Mouse (Mus musculus): ENCODE data around the gene Myh10. TPM values are rescaled to one million over a fixed set of nuclear protein-coding genes. Genes with fewer than 3 reads are reported as not detected.

Myh10 gene
- polyA plus RNA-seq, 1 experiment, result 20.9 TPM

GRCm38 (mm10) chr11:68851644-68852485 lies 160.5 kb downstream of the Myh10 start:
- H3K79me2 ChIP-seq (ENCODE audit: control insufficient read depth, insufficient read depth), result peaks cover 55% of the 10 kb centered on the region
- H3K27me3 ChIP-seq (ENCODE audit: control insufficient read depth, insufficient read depth, insufficient read length), result no peaks in the 10 kb centered on the region
- H3K4me3 ChIP-seq, result peak overlapping the region; percentile 55
- H3K4me2 ChIP-seq (ENCODE audit: low read depth), result peak overlapping the region; percentile 73
- TF ChIP-seq TCF3 (IDR thresholded peaks at IDR 0.05; ENCODE audit: insufficient read length, low read depth), result no peak
- TF ChIP-seq TCF12 (IDR thresholded peaks at IDR 0.05; ENCODE audit: insufficient read depth, poor library complexity, severe bottlenecking), result no peak
- no peak for TF ChIP-seq CEBPB (IDR thresholded peaks at IDR 0.05; ENCODE audit: insufficient read depth, poor library complexity, severe bottlenecking)
- TF ChIP-seq POLR2AphosphoS2 (IDR thresholded peaks at IDR 0.05; ENCODE audit: insufficient read length, low read depth), result no peak
- no peak for TF ChIP-seq REST (IDR thresholded peaks at IDR 0.05; ENCODE audit: insufficient read depth, insufficient read length)
- no peak for TF ChIP-seq POLR2A (IDR thresholded peaks at IDR 0.05; ENCODE audit: insufficient read length, low read depth)
- TF ChIP-seq MYOG (IDR thresholded peaks at IDR 0.05; ENCODE audit: control insufficient read depth in 1 of 3, insufficient read depth in 1 of 3, insufficient read length in 2 of 3, low read depth in 2 of 3), result no peak
- no peak for TF ChIP-seq MAX (IDR thresholded peaks at IDR 0.05; ENCODE audit: low read depth)
- TF ChIP-seq E2F4 (IDR thresholded peaks at IDR 0.05; ENCODE audit: insufficient read depth), result no peak
- no peak for TF ChIP-seq USF1 (IDR thresholded peaks at IDR 0.05; ENCODE audit: low read depth)
- TF ChIP-seq MYOD1 (IDR thresholded peaks at IDR 0.05; ENCODE audit: control insufficient read depth in 1 of 3, insufficient read length in 2 of 3, low read depth in 2 of 3), result no peak
- H3K36me3 ChIP-seq (ENCODE audit: control insufficient read depth, insufficient read depth), result no peaks in the 10 kb centered on the region
- peak overlapping the region; percentile 35 for H3ac ChIP-seq (ENCODE audit: control insufficient read depth, insufficient read length)

GRCm38 (mm10) chr11:68852486-68852901 lies 161.1 kb downstream of the Myh10 start:
- TF ChIP-seq REST (IDR thresholded peaks at IDR 0.05; ENCODE audit: insufficient read depth, insufficient read length) (no peak), POLR2AphosphoS2 (IDR thresholded peaks at IDR 0.05; ENCODE audit: insufficient read length, low read depth) (peak; percentile 36), MYOG (IDR thresholded peaks at IDR 0.05; ENCODE audit: control insufficient read depth in 1 of 3, insufficient read depth in 1 of 3, insufficient read length in 2 of 3, low read depth in 2 of 3) (no peak)

GRCm38 (mm10) chr11:68852932-68853409 lies 161.6 kb downstream of the Myh10 start:
- peaks cover 44% of the 10 kb centered on the region for H3K79me2 ChIP-seq (ENCODE audit: control insufficient read depth, insufficient read depth)
- H3K36me3 ChIP-seq (ENCODE audit: control insufficient read depth, insufficient read depth), result no peaks in the 10 kb centered on the region
- TF ChIP-seq POLR2A (IDR thresholded peaks at IDR 0.05; ENCODE audit: insufficient read length, low read depth) (peak; percentile 93), MYOG (IDR thresholded peaks at IDR 0.05; ENCODE audit: control insufficient read depth in 1 of 3, insufficient read depth in 1 of 3, insufficient read length in 2 of 3, low read depth in 2 of 3) (no peak), USF1 (IDR thresholded peaks at IDR 0.05; ENCODE audit: low read depth) (peak; percentile 96), REST (IDR thresholded peaks at IDR 0.05; ENCODE audit: insufficient read depth, insufficient read length) (peak; percentile 34), POLR2AphosphoS2 (IDR thresholded peaks at IDR 0.05; ENCODE audit: insufficient read length, low read depth) (peak; percentile 87), MYOD1 (IDR thresholded peaks at IDR 0.05; ENCODE audit: control insufficient read depth in 1 of 3, insufficient read length in 2 of 3, low read depth in 2 of 3) (peak in 1 of 3 experiments; percentile 9)
- no peaks in the 10 kb centered on the region for H3K27me3 ChIP-seq (ENCODE audit: control insufficient read depth, insufficient read depth, insufficient read length)
- H3ac ChIP-seq (ENCODE audit: control insufficient read depth, insufficient read length), result peak overlapping the region; percentile 35
- peak overlapping the region; percentile 92 for H3K4me2 ChIP-seq (ENCODE audit: low read depth)
- H3K4me3 ChIP-seq, result peak overlapping the region; percentile 55

More at GRCm38 (mm10) chr11:68852486-68852901, 161.1 kb downstream of the Myh10 start:
- H3K27me3 ChIP-seq (ENCODE audit: control insufficient read depth, insufficient read depth, insufficient read length), result no peaks in the 10 kb centered on the region
- H3ac ChIP-seq (ENCODE audit: control insufficient read depth, insufficient read length), result peak overlapping the region; percentile 35
- peaks cover 49% of the 10 kb centered on the region for H3K79me2 ChIP-seq (ENCODE audit: control insufficient read depth, insufficient read depth)
- no peaks in the 10 kb centered on the region for H3K36me3 ChIP-seq (ENCODE audit: control insufficient read depth, insufficient read depth)
- H3K4me2 ChIP-seq (ENCODE audit: low read depth), result peak overlapping the region; percentile 73
- H3K4me3 ChIP-seq, result peak overlapping the region; percentile 55

- Histone ChIP-seq H3K36me3 (ENCODE audit: control insufficient read depth, insufficient read depth) (no peaks in the 10 kb centered on the region), H3K27me3 (ENCODE audit: control insufficient read depth, insufficient read depth, insufficient read length) (no peaks in the 10 kb centered on the region), H3K4me2 (ENCODE audit: low read depth) (peak overlapping the region; percentile 92), H3ac (ENCODE audit: control insufficient read depth, insufficient read length) (no peak overlapping the region), H3K4me3 (peak overlapping the region; percentile 55), H3K79me2 (ENCODE audit: control insufficient read depth, insufficient read depth) (peaks cover 36% of the 10 kb centered on the region)
- TF ChIP-seq POLR2A (IDR thresholded peaks at IDR 0.05; ENCODE audit: insufficient read length, low read depth), result peak; percentile 19
- TF ChIP-seq SRF (IDR thresholded peaks at IDR 0.05; ENCODE audit: control insufficient read depth, insufficient read length, low read depth), result no peak
These were observed 162.4 kb downstream of the Myh10 start for GRCm38 (mm10) chr11:68853611-68854401.

- peak overlapping the region; percentile 92 for H3K4me2 ChIP-seq (ENCODE audit: low read depth)
- no peak for TF ChIP-seq TCF12 (IDR thresholded peaks at IDR 0.05; ENCODE audit: insufficient read depth, poor library complexity, severe bottlenecking)
- TF ChIP-seq MYOD1 (IDR thresholded peaks at IDR 0.05; ENCODE audit: control insufficient read depth in 1 of 3, insufficient read length in 2 of 3, low read depth in 2 of 3), result no peak
- TF ChIP-seq CEBPB (IDR thresholded peaks at IDR 0.05; ENCODE audit: insufficient read depth, poor library complexity, severe bottlenecking), result no peak
- no peak for TF ChIP-seq SRF (IDR thresholded peaks at IDR 0.05; ENCODE audit: control insufficient read depth, insufficient read length, low read depth)
- no peak for TF ChIP-seq MYOG (IDR thresholded peaks at IDR 0.05; ENCODE audit: control insufficient read depth in 1 of 3, insufficient read depth in 1 of 3, insufficient read length in 2 of 3, low read depth in 2 of 3)
- no peak for TF ChIP-seq REST (IDR thresholded peaks at IDR 0.05; ENCODE audit: insufficient read depth, insufficient read length)
- TF ChIP-seq MAX (IDR thresholded peaks at IDR 0.05; ENCODE audit: low read depth), result no peak
- no peak overlapping the region for H3K4me3 ChIP-seq
- H3K36me3 ChIP-seq (ENCODE audit: control insufficient read depth, insufficient read depth), result no peaks in the 10 kb centered on the region
- H3K79me2 ChIP-seq (ENCODE audit: control insufficient read depth, insufficient read depth), result peaks cover 28% of the 10 kb centered on the region
- no peaks in the 10 kb centered on the region for H3K27me3 ChIP-seq (ENCODE audit: control insufficient read depth, insufficient read depth, insufficient read length)
- H3ac ChIP-seq (ENCODE audit: control insufficient read depth, insufficient read length), result no peak overlapping the region
These were observed 163.3 kb downstream of the Myh10 start for GRCm38 (mm10) chr11:68854621-68855020.

All from myocyte (in vitro differentiated cells).